Mouse (Mus musculus) T-helper 17 cell (primary cell): ENCODE measurements around the gene Ccdc74a.

ENCODE experiments used
- in situ Hi-C, 2 experiments: fragments of 300-600 bp; cut with MboI, MseI; formaldehyde crosslinking; loops; 1 replicate in 1 of 2; 2 replicates in 1 of 2; pipeline ENCODE4 v1.15.1; 2025; ENCODE audit warnings: high pct_unique_total_duplicates in 2 of 2

Gene Ccdc74a

GRCm38 (mm10) chr16:17646310-17647114 is at the start of gene Ccdc74a:
Gene Ccdc74a, plus strand, starts transcription at chr16:17646470.
- in situ Hi-C loops = no loop called here

GRCm38 (mm10) chr16:17600944-17601562 is 45.2 kb upstream of the Ccdc74a start:
- in situ Hi-C loops = no loop called here

- in situ Hi-C loops = no loop called here
Measured at GRCm38 (mm10) chr16:17604941-17605340, 41.3 kb upstream of the Ccdc74a start.

GRCm38 (mm10) chr16:17605684-17606083 is 40.6 kb upstream of the Ccdc74a start:
- in situ Hi-C loops = no loop called here

GRCm38 (mm10) chr16:17611383-17611782 is 34.9 kb upstream of the Ccdc74a start:
- in situ Hi-C loops = no loop called here

GRCm38 (mm10) chr16:17614740-17615139 is 31.5 kb upstream of the Ccdc74a start:
- in situ Hi-C loops = loop anchor here in 1 of 2 experiments (5.0 kb wide), 1 partner anchor 57 kb away; no protein-coding TSS in a partner anchor

GRCm38 (mm10) chr16:17616212-17616611 is 30.1 kb upstream of the Ccdc74a start:
- in situ Hi-C loops = loop anchor here in 1 of 2 experiments (5.0 kb wide), 1 partner anchor 59 kb away; no protein-coding TSS in a partner anchor

GRCm38 (mm10) chr16:17617922-17618565 is 28.2 kb upstream of the Ccdc74a start:
- in situ Hi-C loops = loop anchor here in 1 of 2 experiments (5.0 kb wide), 1 partner anchor 61 kb away; no protein-coding TSS in a partner anchor

GRCm38 (mm10) chr16:17619198-17620105 is 26.8 kb upstream of the Ccdc74a start, which contains the start of gene Smpd4:
Gene Smpd4, plus strand, starts transcription at chr16:17619354.
- in situ Hi-C loops = loop anchor here in 1 of 2 experiments (5.0 kb wide), 1 partner anchor 62 kb away; no protein-coding TSS in a partner anchor

- in situ Hi-C loops = no loop called here
Measured at GRCm38 (mm10) chr16:17621936-17622335, 24.3 kb upstream of the Ccdc74a start.

- in situ Hi-C loops = no loop called here
Measured at GRCm38 (mm10) chr16:17625488-17626268, 20.6 kb upstream of the Ccdc74a start.

- in situ Hi-C loops = no loop called here
Measured at GRCm38 (mm10) chr16:17626269-17626555, 20.1 kb upstream of the Ccdc74a start.

- in situ Hi-C loops = no loop called here
Measured at GRCm38 (mm10) chr16:17632580-17632979, 13.7 kb upstream of the Ccdc74a start.

- in situ Hi-C loops = no loop called here
Measured at GRCm38 (mm10) chr16:17633481-17634181, 12.6 kb upstream of the Ccdc74a start.

- in situ Hi-C loops = no loop called here
Measured at GRCm38 (mm10) chr16:17636904-17637303, 9.4 kb upstream of the Ccdc74a start.

GRCm38 (mm10) chr16:17637610-17638009 is 8.7 kb upstream of the Ccdc74a start:
- in situ Hi-C loops = no loop called here

GRCm38 (mm10) chr16:17638036-17638628 is 8.1 kb upstream of the Ccdc74a start:
- in situ Hi-C loops = no loop called here

GRCm38 (mm10) chr16:17639081-17639480 is 7.2 kb upstream of the Ccdc74a start:
- in situ Hi-C loops = no loop called here

GRCm38 (mm10) chr16:17639951-17640350 is 6.3 kb upstream of the Ccdc74a start:
- in situ Hi-C loops = no loop called here
